Mouse (Mus musculus) kidney, adult 2 months (tissue): Measurements from ENCODE around the gene Nrcam.

Experiments
- CTCF ChIP-seq: fragments of 200-500 bp; conservative IDR thresholded peaks from 2 replicates; pipeline ENCODE4 v1.5.1; 2011; ENCODE audit warnings: low read depth, mild to moderate bottlenecking, control low read depth, low read length, moderate library complexity, mixed read lengths; ENCODE audit not compliant: insufficient read depth, insufficient read length
- POLR2A ChIP-seq: fragments of 200-500 bp; IDR thresholded peaks from one replicate; pipeline ENCODE4 v1.6.1; 2011; ENCODE audit warnings: low read depth, low read length, control low read depth

DNA sequence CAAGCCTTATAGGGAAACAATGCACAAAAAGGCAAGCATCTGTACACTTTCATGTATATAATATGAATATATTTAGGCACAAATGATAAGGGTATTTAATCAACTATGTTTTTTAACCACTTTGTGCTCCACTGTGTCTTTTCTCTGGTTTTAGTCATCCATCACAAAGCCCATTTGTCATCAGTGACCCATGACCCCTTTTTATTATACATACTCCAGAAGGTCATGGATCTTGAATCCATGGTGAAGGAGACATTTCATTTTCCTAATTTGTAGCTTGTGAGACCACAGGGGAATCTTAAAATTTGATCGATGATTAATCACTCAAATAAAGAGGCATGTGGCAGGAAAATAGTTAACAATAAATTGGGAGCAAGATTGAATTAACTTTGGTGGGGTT, 29.2 kb downstream of the Nrcam start:
- TF ChIP-seq CTCF (no peak), POLR2A (no peak)
